Mouse (Mus musculus): Measurements from ENCODE around the gene Mob4.

DNA sequence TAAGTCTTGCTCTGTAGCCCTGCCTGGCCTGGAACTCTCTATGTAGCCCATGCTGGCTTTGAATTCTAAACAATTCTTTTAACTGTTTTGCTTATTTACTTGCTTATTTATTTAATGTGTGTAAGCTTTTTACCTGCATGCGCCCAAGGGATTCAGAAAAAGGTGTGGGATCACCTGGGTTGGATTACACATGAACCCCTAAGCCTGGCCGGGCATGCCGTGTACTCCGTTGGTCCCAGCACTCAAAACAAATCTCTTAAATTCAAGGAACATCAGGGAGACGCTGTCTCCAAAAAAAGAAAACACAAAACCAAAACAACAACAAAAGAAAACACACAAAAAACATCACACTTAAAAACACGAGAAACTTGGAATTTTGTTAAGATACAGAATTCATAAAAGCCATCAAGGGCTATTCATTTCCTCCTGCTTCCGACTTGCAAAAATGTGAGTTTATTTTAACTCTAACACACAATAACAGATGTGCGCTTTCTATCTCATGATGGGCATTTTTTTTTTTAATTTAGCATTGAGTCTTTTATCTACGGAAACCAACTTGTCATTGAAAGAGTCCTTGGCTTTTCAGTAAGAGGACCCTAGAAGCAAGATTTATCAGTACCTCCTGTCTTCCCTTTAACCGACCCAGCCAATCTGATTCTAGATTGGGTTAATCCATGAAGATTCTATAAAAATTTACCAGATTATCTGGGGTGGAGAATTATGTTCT lies 678 bp upstream of the Mob4 start:
- TF ChIP-seq POLR2A (IDR thresholded peaks at IDR 0.05; ENCODE audit: insufficient read depth, low read depth, low read length): no peak
- TF ChIP-seq CTCF (IDR thresholded peaks at IDR 0.05; ENCODE audit: insufficient read depth, low read depth, low read length): no peak

Measured in olfactory bulb, adult 2 months (tissue).